Mouse (Mus musculus): ENCODE measurements around the gene Ggt6.

DNA sequence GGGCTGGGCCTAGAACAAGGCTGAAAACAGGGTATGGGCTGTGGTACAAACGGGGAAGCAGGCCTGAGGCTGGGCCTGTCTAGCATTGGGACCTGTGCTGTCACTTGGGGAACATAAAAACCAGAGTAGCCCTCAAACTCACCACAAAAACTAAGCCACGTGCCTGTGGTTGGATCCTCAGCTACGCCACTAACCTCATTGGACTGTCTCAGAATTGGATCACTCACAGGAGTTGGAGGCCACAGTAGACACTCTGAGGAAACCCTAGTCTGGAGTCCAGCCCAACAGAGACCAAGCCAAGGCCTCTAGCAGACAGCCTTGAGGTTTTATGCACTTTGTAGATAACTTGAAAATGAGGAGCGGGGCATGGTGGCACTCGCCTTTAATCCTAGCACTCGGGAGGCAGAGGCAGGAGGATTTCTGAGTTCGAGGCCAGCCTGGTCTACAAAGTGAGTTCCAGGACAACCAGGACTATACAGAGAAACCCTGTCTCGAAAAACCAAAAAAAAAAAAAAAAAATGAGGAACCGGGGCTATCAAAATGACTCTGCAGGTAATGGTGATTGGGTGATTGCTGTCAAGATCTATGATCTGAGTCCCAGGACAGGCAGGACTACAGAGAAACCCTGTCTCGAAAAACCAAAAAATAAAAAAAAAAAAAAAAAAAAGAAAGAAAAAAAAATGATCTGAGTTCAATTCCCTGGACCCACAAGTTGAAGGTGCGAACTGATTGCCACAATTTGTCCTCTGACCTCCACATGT lies 13.6 kb upstream of the Ggt6 start:
- no peak for TF ChIP-seq CHD2 (IDR thresholded peaks at IDR 0.05; ENCODE audit: low read depth, low read length)
- TF ChIP-seq HCFC1 (IDR thresholded peaks at IDR 0.05; ENCODE audit: borderline replicate concordance, insufficient read depth, low read length) = no peak
